Mouse (Mus musculus) liver, embryonic 16.5 days (tissue): Measurements from ENCODE around the gene Ap2a2. TPM values are rescaled to one million over a fixed set of nuclear protein-coding genes. Genes with fewer than 3 reads are reported as not detected.

Experiments
- ATAC-seq: fragments of 200-750 bp; cut with Nextera tagmentation; 2 replicates; pipeline ENCODE4 v1.8.0; 2017; ENCODE audit warnings: low read depth, mild to moderate bottlenecking, moderate number of reproducible peaks, moderate library complexity
- H3K27ac ChIP-seq: fragments of 300-500 bp; sonication (generic); 2 replicates; pipeline ENCODE4 v1.5.1; 2014; ENCODE audit warnings: mild to moderate bottlenecking, low read length
- H3K27me3 ChIP-seq: fragments of 300-500 bp; sonication (generic); 2 replicates; pipeline ENCODE4 v1.6.1; 2014; ENCODE audit warnings: low read depth, low read length, mixed read lengths; ENCODE audit not compliant: control insufficient read depth, insufficient read depth
- H3K36me3 ChIP-seq: fragments of 300-500 bp; sonication (generic); 2 replicates; pipeline ENCODE4 v1.6.1; 2014; ENCODE audit warnings: mild to moderate bottlenecking; ENCODE audit not compliant: control insufficient read depth, insufficient read depth
- H3K4me1 ChIP-seq: fragments of 300-500 bp; sonication (generic); 2 replicates; pipeline ENCODE4 v1.6.1; 2014; ENCODE audit warnings: low read depth, low read length, mixed read lengths; ENCODE audit not compliant: control insufficient read depth
- H3K4me2 ChIP-seq: fragments of 300-500 bp; sonication (generic); 2 replicates; pipeline ENCODE4 v1.6.1; 2014; ENCODE audit warnings: low read depth, low read length, mixed read lengths
- H3K4me3 ChIP-seq: fragments of 300-500 bp; sonication (generic); 2 replicates; pipeline ENCODE4 v1.5.1; 2014; ENCODE audit warnings: low read depth, mild to moderate bottlenecking, low read length
- H3K9ac ChIP-seq: fragments of 300-500 bp; sonication (generic); 2 replicates; pipeline ENCODE4 v1.6.1; 2014; ENCODE audit warnings: low read depth, low read length
- H3K9me3 ChIP-seq: fragments of 300-500 bp; sonication (generic); replicated peaks from 2 replicates; pipeline ENCODE4 v1.6.1; 2016; ENCODE audit warnings: low read length; ENCODE audit not compliant: control insufficient read depth
- WGBS: fragments of 180-500 bp; shearing (Covaris S2); extraction: QIAGEN DNeasy Blood & Tissue Kit; methylation state at CpG from one replicate; pipeline ENCODE4 v1.1.7; 2014; ENCODE audit not compliant: insufficient replicate concordance; 5-methylcytosine and 5-hydroxymethylcytosine counted together
- polyA plus RNA-seq: library from polyadenylated mRNA; unstranded; fragments of >200 nt; fragmentation: Nextera tagmentation; extraction: Ambion mirVana; gene quantifications from 2 replicates; pipeline ENCODE4 v1.2.1, GENCODE M21; 2015

Ap2a2 gene
- polyA plus RNA-seq, 1 experiment from 2014 or later = 70.7 TPM

DNA sequence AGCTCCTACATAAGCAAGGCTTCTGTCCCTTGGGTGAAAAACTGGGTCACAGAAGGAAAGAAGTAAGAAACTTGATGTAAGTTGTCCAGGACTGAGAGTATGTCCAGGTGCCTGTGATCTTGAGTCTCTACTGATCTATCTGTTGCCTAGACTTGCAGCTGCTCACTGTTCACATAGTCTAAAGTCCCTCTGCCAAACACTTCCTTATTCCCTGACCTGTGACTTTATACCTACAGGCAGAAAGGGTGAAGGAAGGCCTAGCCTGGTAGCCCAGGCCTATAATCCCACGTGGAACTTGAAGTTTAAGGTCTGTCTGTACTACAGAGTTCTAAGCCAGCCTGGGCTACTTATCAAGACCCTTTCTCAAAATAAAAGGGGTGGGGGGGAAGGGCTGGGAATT, 26.4 kb upstream of the Ap2a2 start:
- 50% methylated on average over 1 of the region's 1 CpGs for WGBS
- peaks cover 4% of the 10 kb centered on the region; the same call in 1 of the 2 replicates for H3K36me3 ChIP-seq
- H3K27me3 ChIP-seq = no peaks in the 10 kb centered on the region
- H3K9ac ChIP-seq = no peak overlapping the region
- H3K4me3 ChIP-seq = no peak overlapping the region
- ATAC-seq = no peak
- H3K4me2 ChIP-seq = no peak overlapping the region
- H3K9me3 ChIP-seq = no peaks in the 10 kb centered on the region
- peaks cover 17% of the 10 kb centered on the region for H3K4me1 ChIP-seq
- H3K27ac ChIP-seq = no peak overlapping the region

DNA sequence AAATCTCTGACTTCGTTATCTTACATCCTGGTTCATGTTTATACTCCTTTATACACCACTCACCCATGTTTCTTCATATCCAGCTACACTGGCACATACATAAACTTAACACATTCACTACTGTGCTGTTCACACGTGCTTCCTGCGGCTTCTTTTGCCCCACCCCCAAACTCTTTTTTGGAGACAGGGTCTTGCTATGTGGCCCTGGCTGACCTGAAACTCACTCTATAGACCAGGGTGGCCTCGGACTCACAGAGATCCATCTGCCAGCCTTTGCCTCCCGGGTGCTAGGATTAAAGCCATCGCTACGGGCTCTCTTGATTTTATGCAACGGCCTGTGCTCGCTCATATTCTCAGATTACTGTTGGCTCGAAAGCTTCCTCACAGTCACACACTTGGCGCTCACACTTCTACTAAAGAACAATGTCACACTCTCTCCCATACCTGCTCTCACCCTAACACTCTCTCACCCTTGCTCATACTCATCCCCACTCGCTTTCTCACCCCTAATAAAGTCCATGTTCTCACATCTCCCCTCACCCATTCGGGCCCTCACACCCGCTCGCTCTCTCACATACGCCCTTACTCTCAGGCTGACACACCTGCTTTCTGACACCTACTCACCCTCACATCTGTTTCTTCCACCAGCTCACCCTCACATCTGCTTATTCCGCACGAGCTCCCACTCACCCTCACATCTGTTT, 23.0 kb upstream of the Ap2a2 start:
- Histone ChIP-seq H3K36me3 (no peaks in the 10 kb centered on the region), H3K4me1 (peaks cover 25% of the 10 kb centered on the region), H3K27ac (peak overlapping the region; percentile 80), H3K4me2 (peak overlapping the region; percentile 95), H3K4me3 (peak overlapping the region; percentile 79), H3K9ac (peak overlapping the region; percentile 81), H3K9me3 (no peaks in the 10 kb centered on the region), H3K27me3 (no peaks in the 10 kb centered on the region)
- peak; percentile 20 for ATAC-seq
- whole genome bisulfite sequencing = 5% methylated on average over 18 of the region's 18 CpGs

DNA sequence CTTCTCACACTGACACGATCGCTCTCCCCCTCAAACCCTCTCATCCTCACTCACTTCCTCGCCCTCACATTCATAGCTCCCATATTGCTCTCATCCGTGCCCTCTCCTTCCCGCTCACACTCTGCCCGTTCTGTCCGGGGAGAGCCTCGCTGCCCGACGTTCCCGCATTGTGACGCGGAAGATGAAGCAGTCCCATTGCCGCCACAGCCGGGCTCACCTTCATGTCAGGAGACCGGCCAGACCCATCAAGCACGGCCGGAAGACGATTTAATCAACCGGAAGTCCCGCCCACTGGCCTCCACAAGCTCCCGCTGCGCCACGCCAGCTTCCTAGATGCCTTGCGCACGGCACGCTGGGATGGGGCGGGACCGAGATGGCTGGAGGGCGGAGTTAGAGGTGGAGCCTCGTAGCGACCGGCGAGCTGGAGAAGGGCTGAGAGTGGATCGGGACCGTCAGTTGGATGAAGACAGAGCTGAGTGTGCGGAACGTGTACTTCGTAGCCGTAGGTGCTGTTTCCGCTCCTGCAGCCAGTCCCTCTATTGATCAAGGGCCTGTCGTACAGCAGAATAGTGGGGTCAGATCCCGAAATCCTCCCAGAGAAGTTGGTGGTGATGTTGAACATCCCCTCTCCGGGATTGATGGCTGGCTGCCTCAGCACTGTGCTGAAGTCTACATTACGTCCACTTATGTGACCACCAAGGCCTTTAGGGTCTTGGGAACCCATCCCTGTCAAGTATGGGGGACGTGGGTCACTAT, 22.2 kb upstream of the Ap2a2 start, which contains the start of gene Chid1:
TSS of gene Chid1 (minus strand) at position 302 of the 756 bp plus-strand sequence.
- H3K4me3 ChIP-seq = peak within 1 kb of the TSS; percentile 79
- under 1% methylated on average over 46 of the region's 46 CpGs for WGBS
- ATAC-seq = peak; percentile 95

DNA sequence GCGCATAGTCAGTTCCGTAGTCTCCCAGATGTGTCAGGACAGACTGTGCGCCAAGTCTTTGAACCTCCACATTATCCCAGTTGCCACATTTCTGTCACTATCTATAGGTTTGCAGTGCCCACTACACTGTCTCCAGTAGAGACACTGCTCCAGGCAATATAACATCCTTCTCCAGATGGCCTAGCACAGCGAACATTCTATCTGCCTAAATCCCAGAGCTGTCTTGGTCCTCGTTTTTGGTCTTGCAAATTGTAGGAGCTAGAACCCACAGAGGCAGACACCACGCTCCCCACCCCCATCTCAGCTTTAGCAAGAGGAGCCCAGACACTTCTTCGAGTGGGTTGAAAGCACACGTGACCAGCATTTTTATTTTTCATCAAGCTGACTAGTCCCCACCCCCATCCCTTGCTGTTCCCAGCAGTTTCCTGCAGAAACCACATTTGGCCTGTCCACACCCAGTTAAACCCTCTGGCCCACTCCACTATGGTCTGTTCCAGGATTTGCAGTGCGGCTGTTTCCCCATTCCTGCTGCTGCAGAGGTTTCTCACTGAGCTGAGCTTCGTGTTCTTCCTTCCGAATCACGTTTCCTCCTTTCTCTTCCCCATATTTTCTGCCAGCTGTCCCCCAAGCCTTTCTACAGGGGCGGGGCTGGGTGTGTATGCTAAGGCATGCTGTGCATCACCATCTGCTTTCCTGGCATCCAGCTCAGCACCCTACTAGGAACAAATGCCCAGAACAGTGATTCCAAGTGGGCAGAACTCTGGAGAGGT, 21.5 kb upstream of the Ap2a2 start:
- WGBS = 22% methylated on average over 13 of the region's 13 CpGs
- peak; percentile 20 for ATAC-seq
- Histone ChIP-seq H3K9ac (peak overlapping the region; percentile 71), H3K9me3 (no peaks in the 10 kb centered on the region), H3K27me3 (no peaks in the 10 kb centered on the region), H3K4me2 (peak overlapping the region; percentile 95), H3K4me3 (peak overlapping the region; percentile 79), H3K36me3 (no peaks in the 10 kb centered on the region), H3K27ac (peak overlapping the region; percentile 81), H3K4me1 (peaks cover 25% of the 10 kb centered on the region)

More for the DNA sequence above, 22.2 kb upstream of the Ap2a2 start, which contains the start of gene Chid1:
- Histone ChIP-seq H3K27ac (peak within 1 kb of the TSS; percentile 81), H3K9me3 (no peaks in the 10 kb centered on the region), H3K4me2 (peak within 1 kb of the TSS; percentile 95), H3K36me3 (no peaks in the 10 kb centered on the region), H3K4me1 (peaks cover 25% of the 10 kb centered on the region), H3K9ac (peak within 1 kb of the TSS; percentile 81), H3K27me3 (no peaks in the 10 kb centered on the region)

DNA sequence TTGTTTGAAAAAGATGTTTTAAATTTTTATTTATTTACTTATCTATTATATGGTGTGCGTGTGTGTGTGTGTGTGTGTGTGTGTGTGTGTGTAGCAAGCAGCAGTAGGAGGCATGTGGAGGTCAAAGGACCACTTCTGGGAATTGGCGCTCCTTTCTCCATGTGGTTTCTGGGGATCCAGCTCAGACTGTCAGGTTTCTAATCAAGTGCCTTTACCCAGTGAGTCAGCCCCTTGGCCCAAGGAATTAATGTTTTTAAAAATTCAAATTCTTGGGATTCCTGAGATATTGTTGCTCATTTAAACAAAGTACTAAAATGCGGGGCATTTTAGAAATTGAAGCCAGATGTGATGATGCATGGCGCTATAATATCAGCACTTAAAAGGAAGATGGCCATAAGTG, 20.3 kb upstream of the Ap2a2 start:
- H3K4me2 ChIP-seq = no peak overlapping the region
- no peaks in the 10 kb centered on the region for H3K27me3 ChIP-seq
- ATAC-seq = no peak
- H3K4me1 ChIP-seq = peaks cover 25% of the 10 kb centered on the region
- H3K36me3 ChIP-seq = no peaks in the 10 kb centered on the region
- WGBS = 79% methylated on average over 4 of the region's 4 CpGs
- H3K9me3 ChIP-seq = no peaks in the 10 kb centered on the region
- H3K4me3 ChIP-seq = no peak overlapping the region
- H3K9ac ChIP-seq = no peak overlapping the region
- H3K27ac ChIP-seq = no peak overlapping the region

DNA sequence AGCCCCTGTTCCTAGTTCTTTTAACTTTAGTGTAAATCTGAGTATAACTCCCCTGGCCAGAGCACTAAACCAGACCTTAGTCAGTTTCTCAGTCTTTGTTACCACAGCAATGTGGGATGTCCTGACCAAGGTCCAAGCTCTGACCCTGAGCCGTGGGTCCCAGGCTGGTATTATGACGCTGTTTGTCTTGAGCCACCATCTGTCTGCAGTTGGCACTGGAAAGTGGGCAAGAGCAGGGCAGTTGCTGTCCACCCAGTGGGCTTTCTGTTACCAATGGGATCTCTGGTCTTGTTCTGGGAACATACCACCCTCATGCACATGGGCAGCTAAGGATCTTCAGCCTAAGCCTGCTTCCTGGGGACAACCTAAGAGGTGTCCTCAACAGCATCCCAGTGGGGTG, 19.4 kb upstream of the Ap2a2 start:
- H3K4me1 ChIP-seq = peaks cover 25% of the 10 kb centered on the region
- no peak overlapping the region for H3K9ac ChIP-seq
- WGBS = 65% methylated on average over 2 of the region's 2 CpGs
- no peaks in the 10 kb centered on the region for H3K9me3 ChIP-seq
- H3K36me3 ChIP-seq = no peaks in the 10 kb centered on the region
- ATAC-seq = no peak
- no peak overlapping the region for H3K27ac ChIP-seq
- H3K4me3 ChIP-seq = no peak overlapping the region
- H3K4me2 ChIP-seq = no peak overlapping the region
- H3K27me3 ChIP-seq = no peaks in the 10 kb centered on the region

DNA sequence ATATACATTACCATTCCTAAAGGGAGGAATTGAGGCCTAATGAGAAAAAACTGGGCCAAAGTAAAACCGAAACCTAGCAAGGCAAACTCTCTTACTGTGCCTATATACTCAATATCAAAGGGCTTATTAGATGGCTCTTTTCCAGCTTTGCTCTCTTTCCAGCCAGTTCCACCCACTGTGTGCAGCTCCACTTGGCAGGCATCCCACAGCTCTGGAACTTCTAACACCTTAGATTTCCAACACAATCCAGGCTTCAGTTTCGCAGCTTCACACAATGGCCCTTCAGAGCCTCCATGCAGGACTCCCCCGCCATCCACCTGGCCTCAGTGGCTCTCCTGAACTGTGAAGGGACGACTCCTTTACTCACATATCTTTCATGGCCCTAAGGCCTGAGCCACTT, 17.3 kb upstream of the Ap2a2 start:
- H3K9ac ChIP-seq = no peak overlapping the region
- WGBS = 72% methylated on average over 4 of the region's 4 CpGs
- no peak for ATAC-seq

DNA sequence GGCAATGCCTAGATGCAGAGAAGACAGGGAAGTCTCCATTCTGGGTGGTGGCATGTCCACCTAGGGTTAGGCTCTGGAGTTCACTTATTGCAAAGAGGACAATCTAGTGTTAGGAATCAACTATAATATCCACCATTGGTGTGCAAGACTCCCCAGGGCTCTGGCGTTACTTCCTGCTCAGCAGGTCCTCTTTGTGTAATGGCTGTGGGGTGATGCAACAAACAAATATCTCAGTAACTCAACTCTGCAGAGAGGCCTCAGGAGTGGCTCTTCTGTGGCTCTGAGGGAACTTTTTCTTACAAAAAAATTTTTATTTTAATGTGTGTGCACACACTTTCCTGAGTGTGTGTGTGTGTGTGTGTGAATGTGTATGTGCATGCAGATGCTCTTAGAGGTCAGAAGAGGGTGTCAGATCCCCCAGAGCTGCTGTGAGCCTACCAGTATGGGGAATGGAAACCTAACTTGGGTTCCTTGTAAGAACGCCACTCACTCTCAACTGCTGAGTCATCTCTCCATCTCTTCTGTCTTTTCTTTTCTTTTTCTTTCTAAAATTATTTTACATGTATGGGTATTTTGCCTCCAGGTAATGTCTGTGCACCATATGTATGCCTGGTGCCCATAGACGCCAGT, 12.4 kb upstream of the Ap2a2 start:
- Histone ChIP-seq H3K36me3 (no peaks in the 10 kb centered on the region), H3K4me3 (no peak overlapping the region), H3K9me3 (no peaks in the 10 kb centered on the region), H3K27ac (no peak overlapping the region; the same call in 1 of the 2 replicates), H3K4me2 (no peak overlapping the region), H3K9ac (no peak overlapping the region), H3K27me3 (no peaks in the 10 kb centered on the region), H3K4me1 (no peaks in the 10 kb centered on the region)
- no peak for ATAC-seq
- 66% methylated on average over 3 of the region's 3 CpGs for whole genome bisulfite sequencing

More for the DNA sequence above, 17.3 kb upstream of the Ap2a2 start:
- H3K36me3 ChIP-seq = no peaks in the 10 kb centered on the region
- no peaks in the 10 kb centered on the region for H3K27me3 ChIP-seq
- H3K4me2 ChIP-seq = no peak overlapping the region
- H3K4me3 ChIP-seq = no peak overlapping the region
- H3K4me1 ChIP-seq = peaks cover 15% of the 10 kb centered on the region
- H3K9me3 ChIP-seq = no peaks in the 10 kb centered on the region
- H3K27ac ChIP-seq = no peak overlapping the region
